Comparison of ENCODE assay signal across 30 mouse cellular contexts in the genomic region with DNA sequence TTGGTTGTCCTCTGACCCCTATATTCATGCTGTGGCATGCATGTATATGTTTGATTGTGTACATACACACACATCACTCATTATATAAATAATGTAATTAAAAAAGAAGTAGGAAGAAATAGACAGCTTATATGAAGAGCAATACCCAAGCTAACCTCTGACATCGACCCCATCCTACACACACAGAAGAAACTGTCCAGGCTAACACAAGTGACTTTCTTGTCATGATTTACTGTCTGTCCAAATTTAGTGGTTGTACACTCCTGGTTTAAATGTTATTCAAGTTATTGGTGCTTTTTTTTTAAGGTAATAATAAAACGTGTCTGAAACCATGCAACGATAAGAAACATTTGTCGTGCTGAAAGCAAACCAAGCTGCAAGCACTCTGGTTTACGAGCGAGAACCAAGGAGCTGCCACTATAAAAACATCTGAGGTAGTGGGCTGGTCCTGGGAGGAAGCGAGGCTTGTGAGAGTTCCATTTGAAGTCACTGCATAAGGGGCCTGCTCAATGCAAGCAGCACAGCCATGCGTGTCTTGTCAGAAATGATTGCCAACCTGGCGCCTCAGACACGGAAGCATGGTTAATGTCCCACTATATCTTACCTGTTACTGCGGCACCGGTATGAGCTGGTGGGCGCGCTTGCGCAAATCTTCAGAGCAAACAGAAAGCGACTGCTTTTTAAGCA. TPM values are rescaled to one million over a fixed set of nuclear protein-coding genes. Genes with fewer than 3 reads are reported as not detected.
DNase-seq lines count a peak whose midpoint lies in the region; ATAC-seq lines count a peak whose summit lies in the region.
"Had no signal": no experiment of that assay in that cellular context is flagged by ENCODE, and none has a peak within 500 bp of the region (broad histone marks: within the 10 kb centered on the region; RNA-seq: fewer than 3 reads in every experiment).

No protein-coding gene starts in this region.

- no peaks in the 10 kb centered on the region for H3K9me3 ChIP-seq in intestine, embryonic 14.5 days (ENCODE audit: control insufficient read depth, low read length)
- no peaks in the 10 kb centered on the region for H3K9me3 ChIP-seq in intestine, embryonic 16.5 days (ENCODE audit: control insufficient read depth, low read length)
- no peaks in the 10 kb centered on the region for H3K9me3 ChIP-seq in kidney, embryonic 14.5 days (ENCODE audit: control insufficient read depth, low read length)
- H3K9me3 ChIP-seq in forebrain, embryonic 15.5 days, result no peaks in the 10 kb centered on the region
- H3K9me3 ChIP-seq in heart, embryonic 12.5 days (replicated peaks), result no peaks in the 10 kb centered on the region
- H3K9me3 ChIP-seq: embryonic facial prominence, embryonic 12.5 days; G1E; liver, embryonic 15.5 days; neural tube, embryonic 15.5 days; stomach, embryonic 15.5 days had no signal

- no peak overlapping the region for H3K4me2 ChIP-seq in intestine, embryonic 14.5 days (ENCODE audit: low read length)
- H3K4me2 ChIP-seq in intestine, embryonic 16.5 days (ENCODE audit: low read depth, low read length), result no peak overlapping the region
- H3K4me2 ChIP-seq in kidney, embryonic 14.5 days (replicated peaks; ENCODE audit: low read depth, low read length), result peak overlapping the region; percentile 19
- H3K4me2 ChIP-seq in forebrain, embryonic 15.5 days (replicated peaks), result no peak overlapping the region
- no peak overlapping the region for H3K4me2 ChIP-seq in heart, embryonic 12.5 days
- H3K4me2 ChIP-seq: embryonic facial prominence, embryonic 12.5 days; liver, embryonic 15.5 days; neural tube, embryonic 15.5 days; stomach, embryonic 15.5 days had no signal

- no peaks in the 10 kb centered on the region for H3K36me3 ChIP-seq in intestine, embryonic 14.5 days (ENCODE audit: control insufficient read depth, insufficient read depth, low read length)
- no peaks in the 10 kb centered on the region for H3K36me3 ChIP-seq in intestine, embryonic 16.5 days (ENCODE audit: control insufficient read depth, insufficient read depth, low read length)
- no peaks in the 10 kb centered on the region for H3K36me3 ChIP-seq in kidney, embryonic 14.5 days (ENCODE audit: control insufficient read depth, insufficient read depth, low read length)
- no peaks in the 10 kb centered on the region for H3K36me3 ChIP-seq in forebrain, embryonic 15.5 days
- no peaks in the 10 kb centered on the region for H3K36me3 ChIP-seq in heart, embryonic 12.5 days
- H3K36me3 ChIP-seq: embryonic facial prominence, embryonic 12.5 days; G1E; liver, embryonic 15.5 days; neural tube, embryonic 15.5 days; stomach, embryonic 15.5 days had no signal

- peak; percentile 50; the same call in 1 of the 2 replicates for ATAC-seq in intestine, embryonic 14.5 days (replicated peaks; ENCODE audit: low FRiP score, low TSS enrichment, low read depth)
- ATAC-seq in intestine, embryonic 16.5 days, result no peak
- ATAC-seq in kidney, embryonic 14.5 days (ENCODE audit: low FRiP score, low TSS enrichment), result peak; percentile 92
- no peak for ATAC-seq in forebrain, embryonic 15.5 days (replicated peaks)
- no peak for ATAC-seq in heart, embryonic 12.5 days (ENCODE audit: insufficient number of reproducible peaks, low FRiP score)
- ATAC-seq: activated CD4-positive, CD25-positive, alpha-beta regulatory T cell, adult 4 months; forebrain, embryonic 14.5 days; hindbrain, embryonic 16.5 days had no signal

- no peak for DNase-seq in intestine, embryonic 14.5 days (ENCODE audit: low spot score)
- peak; percentile 44 to 46 for DNase-seq in kidney, postnatal 36 days
- DNase-seq in mesoderm, embryonic 11.5 days (ENCODE audit: low read depth, low spot score), result peak; percentile 17
- no peak for DNase-seq in heart, adult 8-10 months (ENCODE audit: low spot score)
- DNase-seq: adrenal gland, postnatal 10 days; cerebellum, adult 9-11 months; heart, postnatal 4 days; layer of hippocampus, postnatal 36 days; midbrain, embryonic 14.5 days; thymus, adult 18-20 months had no signal

- WGBS in intestine, embryonic 14.5 days, result 49% methylated on average over 16 of the region's 16 CpGs
- WGBS in intestine, embryonic 16.5 days, result 56% methylated on average over 16 of the region's 16 CpGs
- WGBS in kidney, embryonic 14.5 days, result 9% methylated on average over 16 of the region's 16 CpGs
- 90% methylated on average over 16 of the region's 16 CpGs for WGBS in forebrain, embryonic 15.5 days
- WGBS in heart, embryonic 12.5 days, result 76% methylated on average over 16 of the region's 16 CpGs

- H3K4me1 ChIP-seq in intestine, embryonic 14.5 days (replicated peaks; ENCODE audit: control insufficient read depth, insufficient read depth, low read length), result peaks cover 15% of the 10 kb centered on the region
- H3K4me1 ChIP-seq in intestine, embryonic 16.5 days (ENCODE audit: control insufficient read depth, insufficient read depth, low read length), result peaks cover 5% of the 10 kb centered on the region; the same call in 1 of the 2 replicates
- peaks cover 21% of the 10 kb centered on the region; the same call in 1 of the 2 replicates for H3K4me1 ChIP-seq in kidney, embryonic 14.5 days (ENCODE audit: control insufficient read depth, insufficient read depth, low read length)
- no peaks in the 10 kb centered on the region for H3K4me1 ChIP-seq in forebrain, embryonic 15.5 days
- H3K4me1 ChIP-seq in heart, embryonic 12.5 days (replicated peaks), result no peaks in the 10 kb centered on the region
- H3K4me1 ChIP-seq: embryonic facial prominence, embryonic 12.5 days had no signal

- no peaks in the 10 kb centered on the region for H3K27me3 ChIP-seq in intestine, embryonic 14.5 days (replicated peaks; ENCODE audit: control insufficient read depth, insufficient read depth, low read length)
- H3K27me3 ChIP-seq in intestine, embryonic 16.5 days (replicated peaks; ENCODE audit: control insufficient read depth, insufficient read depth, low read length), result no peaks in the 10 kb centered on the region
- no peaks in the 10 kb centered on the region for H3K27me3 ChIP-seq in kidney, embryonic 14.5 days (ENCODE audit: control insufficient read depth, insufficient read depth, low read length)
- H3K27me3 ChIP-seq in forebrain, embryonic 15.5 days, result no peaks in the 10 kb centered on the region
- no peaks in the 10 kb centered on the region for H3K27me3 ChIP-seq in heart, embryonic 12.5 days (replicated peaks)
- H3K27me3 ChIP-seq: embryonic facial prominence, embryonic 12.5 days; liver, embryonic 15.5 days; neural tube, embryonic 15.5 days; stomach, embryonic 15.5 days had no signal

- no peak overlapping the region for H3K4me3 ChIP-seq in intestine, embryonic 14.5 days (ENCODE audit: low read depth, low read length)
- no peak overlapping the region for H3K4me3 ChIP-seq in intestine, embryonic 16.5 days (ENCODE audit: low read length)
- no peak overlapping the region; the same call in 1 of the 2 replicates for H3K4me3 ChIP-seq in kidney, embryonic 14.5 days (ENCODE audit: low read length)
- H3K4me3 ChIP-seq in forebrain, embryonic 15.5 days, result no peak overlapping the region
- H3K4me3 ChIP-seq in heart, embryonic 12.5 days, result no peak overlapping the region
- H3K4me3 ChIP-seq: embryonic facial prominence, embryonic 12.5 days; erythroblast, embryonic 14.5 days; layer of hippocampus, adult 2 months; liver, embryonic 15.5 days; myocyte; neural tube, embryonic 15.5 days; stomach, embryonic 15.5 days had no signal

- H3K27ac ChIP-seq in intestine, embryonic 14.5 days (ENCODE audit: low read depth), result no peak overlapping the region
- no peak overlapping the region for H3K27ac ChIP-seq in intestine, embryonic 16.5 days (ENCODE audit: low read length)
- peak overlapping the region; percentile 67; the same call in 1 of the 2 replicates for H3K27ac ChIP-seq in kidney, embryonic 14.5 days (ENCODE audit: low read depth, low read length)
- H3K27ac ChIP-seq in forebrain, embryonic 15.5 days (replicated peaks), result no peak overlapping the region
- H3K27ac ChIP-seq in heart, embryonic 12.5 days (ENCODE audit: poor library complexity, severe bottlenecking), result no peak overlapping the region
- H3K27ac ChIP-seq: embryonic facial prominence, embryonic 12.5 days; layer of hippocampus, adult 2 months; liver, embryonic 15.5 days; neural tube, embryonic 15.5 days; stomach, embryonic 15.5 days had no signal

- H3K9ac ChIP-seq in intestine, embryonic 14.5 days (ENCODE audit: low read length), result no peak overlapping the region
- H3K9ac ChIP-seq in intestine, embryonic 16.5 days (ENCODE audit: low read depth, low read length), result no peak overlapping the region
- H3K9ac ChIP-seq in kidney, embryonic 14.5 days (ENCODE audit: low read depth, low read length), result no peak overlapping the region
- H3K9ac ChIP-seq in forebrain, embryonic 15.5 days (replicated peaks), result no peak overlapping the region
- no peak overlapping the region for H3K9ac ChIP-seq in heart, embryonic 12.5 days
- H3K9ac ChIP-seq: embryonic facial prominence, embryonic 12.5 days; liver, embryonic 15.5 days; neural tube, embryonic 15.5 days; stomach, embryonic 15.5 days had no signal

RNA-seq across cellular contexts. Expression of a gene that starts 32.6 kb away (rescaled TPM):
- polyA plus RNA-seq in intestine, embryonic 14.5 days (2014; fragmentation: Nextera tagmentation; extraction: Ambion mirVana), result not detected in 2 replicates
- polyA plus RNA-seq in intestine, embryonic 16.5 days (2015; fragmentation: Nextera tagmentation; extraction: Ambion mirVana), result 0.13 TPM in 1 of 2 replicates, not detected in the other
- not detected in 2 replicates for polyA plus RNA-seq in kidney, embryonic 14.5 days (2014; fragmentation: Nextera tagmentation; extraction: Ambion mirVana)
- polyA plus RNA-seq in forebrain, embryonic 15.5 days (2015; fragmentation: Nextera tagmentation; extraction: Ambion mirVana), result not detected in 2 replicates
- not detected for total RNA-seq in heart, adult 8-10 months (2022)
- not detected in 2 replicates for polyA plus RNA-seq in heart, embryonic 12.5 days (2016; fragmentation: Nextera tagmentation; extraction: Ambion mirVana)
- total RNA-seq: adrenal gland, postnatal 10 days; G1E; gastrocnemius, postnatal 4 days; heart, postnatal 4 days; layer of hippocampus, adult 2 months; layer of hippocampus, postnatal 36 days; left cerebral cortex, postnatal 25 days; megakaryocyte progenitor cell, adult 5-6 weeks had no signal
- polyA plus RNA-seq: activated CD4-positive, CD25-positive, alpha-beta regulatory T cell, adult 4 months; embryonic facial prominence, embryonic 12.5 days; erythroblast, embryonic 14.5 days; forebrain, embryonic 14.5 days; G1E; heart, embryonic 14.5 days; hindbrain, embryonic 16.5 days; liver, embryonic 15.5 days; lung, embryonic 16.5 days; midbrain, embryonic 14.5 days; myocyte; neural tube, embryonic 15.5 days; stomach, embryonic 15.5 days had no signal

Comparison
In these comparisons a context has a peak if more than half of its experiments do, and no peak if none do; other contexts are left out.
1. ATAC-seq: peak in intestine, embryonic 14.5 days (single experiment) and kidney, embryonic 14.5 days (single experiment); none in intestine, embryonic 16.5 days (single experiment), forebrain, embryonic 15.5 days (single experiment) and heart, embryonic 12.5 days (single experiment).
2. DNase-seq: peak in kidney, postnatal 36 days (2 of 2) and mesoderm, embryonic 11.5 days (single experiment); none in intestine, embryonic 14.5 days (single experiment) and heart, adult 8-10 months (single experiment).